Mouse (Mus musculus): ENCODE results near the gene Dync1i2.

- TF ChIP-seq CTCF (IDR thresholded peaks at IDR 0.05; ENCODE audit: low read depth, low read length) (no peak), POLR2AphosphoS5 (IDR thresholded peaks at IDR 0.05; ENCODE audit: insufficient replicate concordance, low read depth, low read length) (no peak), GATA1 (IDR thresholded peaks at IDR 0.05; ENCODE audit: borderline replicate concordance, low read length) (no peak), GATA2 (IDR thresholded peaks at IDR 0.05; ENCODE audit: borderline replicate concordance, low read depth, low read length) (no peak), TAL1 (conservative IDR thresholded peaks at IDR 0.05; ENCODE audit: low read depth, low read length) (no peak)
Observed at GRCm38 (mm10) chr2:71294489-71294888, 83.0 kb downstream of the Dync1i2 start.
